Mouse (Mus musculus): ENCODE measurements around the gene Ssxb1. TPM values are rescaled to one million over a fixed set of nuclear protein-coding genes. Genes with fewer than 3 reads are reported as not detected.
"Not testable (repeated sequence)": the region's sequence is repeated elsewhere in the genome, so short reads cannot be mapped to it uniquely, and the experiment has no call there.

Ssxb1 gene
- total RNA-seq (2021) = not detected in 2 replicates
- long read RNA-seq, experiment 1 = 0 reads
- long read RNA-seq, experiment 2 = 0 reads

GRCm38 (mm10) chrX:8413005-8413404 lies at the start of gene Ssxb1:
Gene Ssxb1 (plus strand): TSS chrX:8413305.
- not testable (repeated sequence) for DNase-seq

GRCm38 (mm10) chrX:8366678-8367077 lies 46.4 kb upstream of the Ssxb1 start, which contains the start of gene Ssxb9:
Gene Ssxb9 (plus strand): TSS chrX:8366978.
- DNase-seq = not testable (repeated sequence)

GRCm38 (mm10) chrX:8461626-8462025 lies 48.5 kb downstream of the Ssxb1 start, which contains the start of gene Ssxb2:
Gene Ssxb2 (minus strand): TSS chrX:8461726.
- DNase-seq = not testable (repeated sequence)

Other genes with a start within 250 kb of the Ssxb1 start
- gene Tbc1d25, start 237.1 kb upstream of the Ssxb1 start, total RNA-seq (2021) = 8.0 and 11.0 TPM in 2 replicates
- 46.2 and 62.0 TPM in 2 replicates for gene Ebp, start 219.8 kb upstream of the Ssxb1 start, total RNA-seq (2021)
- gene Porcn, start 206.8 kb upstream of the Ssxb1 start, total RNA-seq (2021) = 6.4 and 7.3 TPM in 2 replicates
- gene Ftsj1, start 160.9 kb upstream of the Ssxb1 start, total RNA-seq (2021) = 24.7 and 25.3 TPM in 2 replicates
- 2.5 TPM in 1 of 2 replicates, not detected in the other for gene Slc38a5, start 142.2 kb upstream of the Ssxb1 start, total RNA-seq (2021)
- not detected in 2 replicates for gene Ssxb10, start 85.9 kb upstream of the Ssxb1 start, total RNA-seq (2021)
- not detected in 2 replicates for gene Ssxb9, start 46.3 kb upstream of the Ssxb1 start, total RNA-seq (2021)
- gene Ssxb2, start 48.4 kb downstream of the Ssxb1 start, total RNA-seq (2021) = not detected in 2 replicates
- not detected in 2 replicates for gene Gm14459, start 111.6 kb downstream of the Ssxb1 start, total RNA-seq (2021)
- not detected in 2 replicates for gene Ssxb6, start 134.9 kb downstream of the Ssxb1 start, total RNA-seq (2021)
- not detected in 2 replicates for gene Ssxb3, start 178.5 kb downstream of the Ssxb1 start, total RNA-seq (2021)

Measured in adrenal gland, postnatal 14 days (tissue).